Mouse (Mus musculus) embryonic facial prominence, embryonic 10.5 days (tissue): ENCODE data around the gene P2rx1. TPM values are rescaled to one million over a fixed set of nuclear protein-coding genes. Genes with fewer than 3 reads are reported as not detected.

Experiments used
- DNase-seq: peaks from one replicate; pipeline ENCODE4 v3.0.0-alpha.2; 2017; ENCODE audit warnings: low spot score
- H3K27ac ChIP-seq: fragments of 300-500 bp; sonication (generic); replicated peaks from 2 replicates; pipeline ENCODE4 v1.5.1; 2016; ENCODE audit warnings: mild to moderate bottlenecking
- H3K27me3 ChIP-seq: fragments of 300-500 bp; sonication (generic); replicated peaks from 2 replicates; pipeline ENCODE4 v1.6.1; 2016; ENCODE audit warnings: low read depth, mild to moderate bottlenecking; ENCODE audit not compliant: poor library complexity, severe bottlenecking
- H3K36me3 ChIP-seq: fragments of 300-500 bp; sonication (generic); replicated peaks from 2 replicates; pipeline ENCODE4 v1.6.1; 2016; ENCODE audit warnings: mild to moderate bottlenecking, moderate library complexity
- H3K4me1 ChIP-seq: fragments of 300-500 bp; sonication (generic); 2 replicates; pipeline ENCODE4 v1.6.1; 2016
- H3K4me3 ChIP-seq: fragments of 300-500 bp; sonication (generic); 2 replicates; pipeline ENCODE4 v1.5.1; 2016; ENCODE audit warnings: mild to moderate bottlenecking, moderate library complexity
- H3K9me3 ChIP-seq: fragments of 300-500 bp; sonication (generic); 2 replicates; pipeline ENCODE4 v1.6.1; 2016; ENCODE audit warnings: mild to moderate bottlenecking
- WGBS: fragments of 180-500 bp; shearing (Covaris S2); methylation state at CpG from one replicate; pipeline ENCODE4 v1.1.7; 2016; 5-methylcytosine and 5-hydroxymethylcytosine counted together
- polyA plus RNA-seq: library from polyadenylated mRNA; unstranded; fragments of >200 nt; fragmentation: Nextera tagmentation; extraction: Ambion mirVana; gene quantifications from 2 replicates; pipeline ENCODE4 v1.2.1, GENCODE M21; 2016

Gene P2rx1
- polyA plus RNA-seq, 1 experiment from 2014 or later: 1.0 TPM

- Histone ChIP-seq H3K4me3 (no peak overlapping the region), H3K27ac (no peak overlapping the region), H3K9me3 (no peaks in the 10 kb centered on the region), H3K27me3 (peaks cover 6% of the 10 kb centered on the region; the same call in 1 of the 2 replicates), H3K4me1 (peaks cover 27% of the 10 kb centered on the region), H3K36me3 (no peaks in the 10 kb centered on the region)
- WGBS: 54% methylated on average over 9 of the region's 9 CpGs
- DNase-seq: no peak
These were observed 6.9 kb upstream of the P2rx1 start for GRCm38 (mm10) chr11:72991961-72992360.

GRCm38 (mm10) chr11:72996346-72996745 is 2.6 kb upstream of the P2rx1 start:
- H3K4me1 ChIP-seq: peaks cover 25% of the 10 kb centered on the region
- H3K36me3 ChIP-seq: no peaks in the 10 kb centered on the region
- 0 out of 2 replicates have a peak, but pooled peaks cover 7% of the 10 kb centered on the region for H3K27me3 ChIP-seq
- no peak for DNase-seq
- 94% methylated on average over 6 of the region's 6 CpGs for WGBS
- H3K4me3 ChIP-seq: no peak overlapping the region
- no peaks in the 10 kb centered on the region for H3K9me3 ChIP-seq
- no peak overlapping the region for H3K27ac ChIP-seq

GRCm38 (mm10) chr11:72996781-72997180 is 2.1 kb upstream of the P2rx1 start:
- 90% methylated on average over 2 of the region's 2 CpGs for WGBS
- DNase-seq: no peak
- Histone ChIP-seq H3K36me3 (no peaks in the 10 kb centered on the region), H3K27me3 (0 out of 2 replicates have a peak, but pooled peaks cover 6% of the 10 kb centered on the region), H3K4me3 (no peak overlapping the region), H3K27ac (no peak overlapping the region), H3K4me1 (peaks cover 23% of the 10 kb centered on the region), H3K9me3 (no peaks in the 10 kb centered on the region)

GRCm38 (mm10) chr11:72997529-72998326 is 1.2 kb upstream of the P2rx1 start:
- no peak for DNase-seq
- Histone ChIP-seq H3K27ac (no peak overlapping the region), H3K9me3 (no peaks in the 10 kb centered on the region), H3K36me3 (no peaks in the 10 kb centered on the region), H3K27me3 (0 out of 2 replicates have a peak, but pooled peaks cover 5% of the 10 kb centered on the region), H3K4me1 (peaks cover 17% of the 10 kb centered on the region), H3K4me3 (no peak overlapping the region)
- WGBS: 73% methylated on average over 13 of the region's 13 CpGs

GRCm38 (mm10) chr11:73001029-73001428 is 2.1 kb downstream of the P2rx1 start:
- no peak overlapping the region for H3K27ac ChIP-seq
- 12% methylated on average over 6 of the region's 6 CpGs for WGBS
- 0 out of 2 replicates have a peak, but pooled peaks cover 5% of the 10 kb centered on the region for H3K27me3 ChIP-seq
- DNase-seq: peak; percentile 72
- H3K4me1 ChIP-seq: peaks cover 17% of the 10 kb centered on the region
- no peaks in the 10 kb centered on the region for H3K9me3 ChIP-seq
- H3K4me3 ChIP-seq: no peak overlapping the region
- no peaks in the 10 kb centered on the region for H3K36me3 ChIP-seq

- Histone ChIP-seq H3K4me1 (0 out of 2 replicates have a peak, but pooled peaks cover 6% of the 10 kb centered on the region), H3K27ac (no peak overlapping the region; the same call in 1 of the 2 replicates), H3K4me3 (no peak overlapping the region), H3K27me3 (peaks cover 26% of the 10 kb centered on the region), H3K9me3 (no peaks in the 10 kb centered on the region), H3K36me3 (no peaks in the 10 kb centered on the region)
- DNase-seq: peak; percentile 67
- 4% methylated on average over 2 of the region's 2 CpGs for WGBS
These were observed 7.5 kb downstream of the P2rx1 start for GRCm38 (mm10) chr11:73006377-73006776.

- Histone ChIP-seq H3K9me3 (no peaks in the 10 kb centered on the region), H3K27me3 (peaks cover 23% of the 10 kb centered on the region), H3K27ac (no peak overlapping the region), H3K4me1 (0 out of 2 replicates have a peak, but pooled peaks cover 6% of the 10 kb centered on the region), H3K36me3 (no peaks in the 10 kb centered on the region), H3K4me3 (no peak overlapping the region)
- DNase-seq: no peak
- 76% methylated on average over 3 of the region's 3 CpGs for WGBS
These were observed 8.2 kb downstream of the P2rx1 start for GRCm38 (mm10) chr11:73007113-73007512.

- no peaks in the 10 kb centered on the region for H3K36me3 ChIP-seq
- no peak overlapping the region for H3K27ac ChIP-seq
- H3K27me3 ChIP-seq: peaks cover 23% of the 10 kb centered on the region
- 0 out of 2 replicates have a peak, but pooled peaks cover 6% of the 10 kb centered on the region for H3K4me1 ChIP-seq
- WGBS: 66% methylated on average over 11 of the region's 11 CpGs
- H3K9me3 ChIP-seq: no peaks in the 10 kb centered on the region
- DNase-seq: peak; percentile 65
- no peak overlapping the region for H3K4me3 ChIP-seq
These were observed 9.0 kb downstream of the P2rx1 start for GRCm38 (mm10) chr11:73007698-73008481.

- Histone ChIP-seq H3K27ac (no peak overlapping the region), H3K4me3 (no peak overlapping the region), H3K9me3 (no peaks in the 10 kb centered on the region), H3K4me1 (0 out of 2 replicates have a peak, but pooled peaks cover 6% of the 10 kb centered on the region), H3K27me3 (peaks cover 23% of the 10 kb centered on the region), H3K36me3 (no peaks in the 10 kb centered on the region)
- 72% methylated on average over 2 of the region's 2 CpGs for WGBS
- DNase-seq: no peak
These were observed 9.9 kb downstream of the P2rx1 start for GRCm38 (mm10) chr11:73008826-73009225.

GRCm38 (mm10) chr11:73009531-73010274 is 10.8 kb downstream of the P2rx1 start:
- no peaks in the 10 kb centered on the region for H3K36me3 ChIP-seq
- 0 out of 2 replicates have a peak, but pooled peaks cover 6% of the 10 kb centered on the region for H3K4me1 ChIP-seq
- H3K27ac ChIP-seq: no peak overlapping the region
- WGBS: 61% methylated on average over 13 of the region's 13 CpGs
- no peak for DNase-seq
- H3K27me3 ChIP-seq: peaks cover 24% of the 10 kb centered on the region
- no peaks in the 10 kb centered on the region for H3K9me3 ChIP-seq
- no peak overlapping the region for H3K4me3 ChIP-seq

- no peak overlapping the region for H3K4me3 ChIP-seq
- DNase-seq: no peak
- peaks cover 11% of the 10 kb centered on the region for H3K4me1 ChIP-seq
- WGBS: 71% methylated on average over 5 of the region's 5 CpGs
- H3K9me3 ChIP-seq: no peaks in the 10 kb centered on the region
- no peaks in the 10 kb centered on the region for H3K36me3 ChIP-seq
- H3K27me3 ChIP-seq: peaks cover 51% of the 10 kb centered on the region
- no peak overlapping the region for H3K27ac ChIP-seq
These were observed 15.1 kb downstream of the P2rx1 start for GRCm38 (mm10) chr11:73013981-73014380.

GRCm38 (mm10) chr11:73014831-73015344 is 16.0 kb downstream of the P2rx1 start:
- no peaks in the 10 kb centered on the region for H3K36me3 ChIP-seq
- H3K27me3 ChIP-seq: peaks cover 51% of the 10 kb centered on the region
- no peaks in the 10 kb centered on the region for H3K9me3 ChIP-seq
- no peak for DNase-seq
- WGBS: 90% methylated on average over 4 of the region's 4 CpGs
- H3K27ac ChIP-seq: no peak overlapping the region
- H3K4me1 ChIP-seq: peaks cover 20% of the 10 kb centered on the region
- H3K4me3 ChIP-seq: no peak overlapping the region
